Mouse (Mus musculus) megakaryocyte, embryonic 14.5 days (primary cell): ENCODE results near the gene Sema4b.

Experiments used
- FLI1 ChIP-seq: IDR thresholded peaks from 2 replicates; pipeline ENCODE4 v1.6.1; 2012; ENCODE audit warnings: low read length, inconsistent platforms, mixed read lengths
- GATA1 ChIP-seq: IDR thresholded peaks from 3 replicates; pipeline ENCODE4 v1.6.1; 2012; ENCODE audit warnings: mixed read lengths, low read length, inconsistent platforms, borderline replicate concordance

DNA sequence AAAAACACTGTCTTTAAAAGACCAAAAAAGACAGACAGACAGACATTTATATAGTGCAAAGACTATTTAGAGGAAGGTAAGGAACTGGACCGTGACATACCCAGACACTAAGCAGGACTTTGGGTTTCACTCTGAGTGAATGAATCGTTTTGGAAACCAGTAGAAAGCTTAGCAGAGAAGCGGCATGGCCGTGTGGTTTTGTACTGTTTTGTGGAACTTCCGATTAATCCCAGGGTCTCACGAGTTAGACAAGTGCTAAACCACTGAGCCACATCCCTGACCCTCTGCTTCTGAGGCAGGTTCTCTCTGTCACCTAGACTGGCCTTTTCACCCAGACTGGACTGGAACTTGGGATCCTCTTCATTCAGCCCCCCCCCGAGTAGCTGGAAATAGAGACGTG is 27.8 kb downstream of the Sema4b start:
- no peak for TF ChIP-seq FLI1
- no peak for TF ChIP-seq GATA1
